Mouse (Mus musculus) adrenal gland, postnatal 14 days (tissue): ENCODE measurements around the gene Olfr605. TPM values are rescaled to one million over a fixed set of nuclear protein-coding genes. Genes with fewer than 3 reads are reported as not detected.
"Not testable (repeated sequence)": the region's sequence is repeated elsewhere in the genome, so short reads cannot be mapped to it uniquely, and the experiment has no call there.

ENCODE experiments used
- DNase-seq: peaks from one replicate; pipeline ENCODE4 v3.0.0; 2021; ENCODE audit warnings: mixed read lengths
- long read RNA-seq, 2 experiments: library from polyadenylated mRNA; stranded (forward); transcript quantifications; one replicate each; pipeline ENCODE4 v2.0.0; 2021
- microRNA-seq, 2 experiments: library from miRNA; unstranded; fragments of <30 nt; microRNA quantifications; one replicate each; pipeline ENCODE4 v1.2.0; 2021
- total RNA-seq: library from RNA; stranded (reverse); gene quantifications from 2 replicates; pipeline ENCODE4 v1.2.3, GENCODE M21; 2021

The Olfr605 gene
- not detected in 2 replicates for total RNA-seq
- long read RNA-seq, experiment 1 = 0 reads
- long read RNA-seq, experiment 2 = 0 reads

- no peak for DNase-seq
Observed at GRCm38 (mm10) chr7:103445339-103445738, at the start of gene Olfr605. Gene Olfr605 (minus strand): TSS chr7:103445439.

GRCm38 (mm10) chr7:103477106-103477505, 31.9 kb upstream of the Olfr605 start:
- DNase-seq = not testable (repeated sequence)

- DNase-seq = no peak
Observed at GRCm38 (mm10) chr7:103469577-103469976, 24.3 kb upstream of the Olfr605 start, which contains the start of gene Olfr608. Gene Olfr608 (plus strand): TSS chr7:103469877.

GRCm38 (mm10) chr7:103460590-103460989, 15.4 kb upstream of the Olfr605 start:
- DNase-seq = no peak

- DNase-seq = no peak
Observed at GRCm38 (mm10) chr7:103448746-103449145, 3.5 kb upstream of the Olfr605 start, which contains the start of gene Olfr606. Gene Olfr606 (plus strand): TSS chr7:103449046.

GRCm38 (mm10) chr7:103414772-103415171, 30.5 kb downstream of the Olfr605 start, which contains the start of gene Usp17lc:
Gene Usp17lc (plus strand): TSS chr7:103415072.
- DNase-seq = not testable (repeated sequence)

- not testable (repeated sequence) for DNase-seq
Observed at GRCm38 (mm10) chr7:103406521-103407055, 38.7 kb downstream of the Olfr605 start.

- no peak for DNase-seq
Observed at GRCm38 (mm10) chr7:103398981-103399380, 46.3 kb downstream of the Olfr605 start.

GRCm38 (mm10) chr7:103397758-103398157, 47.5 kb downstream of the Olfr605 start:
- DNase-seq = no peak

Small RNAs within 50 kb of the gene (microRNA-seq; reads per million reads assigned to microRNA genes)
- gene Gm25774 = 0 reads per million in 2 experiments

Other genes starting within 250 kb of the Olfr605 start
- not detected in 2 replicates for gene Olfr593, start 233.6 kb downstream of the Olfr605 start, total RNA-seq
- gene Olfr594, start 228.4 kb downstream of the Olfr605 start, total RNA-seq = not detected in 2 replicates
- gene Usp17ld, start 192.9 kb downstream of the Olfr605 start, total RNA-seq = not detected in 2 replicates
- not detected in 2 replicates for gene Olfr596, start 139.8 kb downstream of the Olfr605 start, total RNA-seq
- not detected in 2 replicates for gene Olfr597, start 129.1 kb downstream of the Olfr605 start, total RNA-seq
- gene Olfr598, start 121.9 kb downstream of the Olfr605 start, total RNA-seq = not detected in 2 replicates
- gene Olfr599, start 109.5 kb downstream of the Olfr605 start, total RNA-seq = not detected in 2 replicates
- gene Olfr600, start 95.8 kb downstream of the Olfr605 start, total RNA-seq = not detected in 2 replicates
- not detected in 2 replicates for gene Olfr601, start 82.8 kb downstream of the Olfr605 start, total RNA-seq
- not detected in 2 replicates for gene Olfr603, start 59.3 kb downstream of the Olfr605 start, total RNA-seq
- gene Usp17lc, start 30.4 kb downstream of the Olfr605 start, total RNA-seq = not detected in 2 replicates
- not detected in 2 replicates for gene Olfr606, start 3.6 kb upstream of the Olfr605 start, total RNA-seq
- not detected in 2 replicates for gene Olfr607, start 18.7 kb upstream of the Olfr605 start, total RNA-seq
- gene Olfr608, start 24.4 kb upstream of the Olfr605 start, total RNA-seq = not detected in 2 replicates
- gene Olfr609, start 52.6 kb upstream of the Olfr605 start, total RNA-seq = not detected in 2 replicates
- not detected in 2 replicates for gene Olfr610, start 66.7 kb upstream of the Olfr605 start, total RNA-seq
- gene Olfr611, start 75.4 kb upstream of the Olfr605 start, total RNA-seq = not detected in 2 replicates
- gene Olfr612, start 97.3 kb upstream of the Olfr605 start, total RNA-seq = not detected in 2 replicates
- gene Olfr613, start 102.6 kb upstream of the Olfr605 start, total RNA-seq = not detected in 2 replicates
- gene Olfr615, start 110.6 kb upstream of the Olfr605 start, total RNA-seq = not detected in 2 replicates
- gene Olfr616, start 123.7 kb upstream of the Olfr605 start, total RNA-seq = not detected in 2 replicates
- gene Olfr617, start 127.6 kb upstream of the Olfr605 start, total RNA-seq = not detected in 2 replicates
- gene Olfr618, start 144.7 kb upstream of the Olfr605 start, total RNA-seq = not detected in 2 replicates
- gene Olfr619, start 155.1 kb upstream of the Olfr605 start, total RNA-seq = not detected in 2 replicates
- not detected in 2 replicates for gene Olfr620, start 167.1 kb upstream of the Olfr605 start, total RNA-seq
- gene Olfr622, start 197.3 kb upstream of the Olfr605 start, total RNA-seq = not detected in 2 replicates
- not detected in 2 replicates for gene Olfr623, start 218.3 kb upstream of the Olfr605 start, total RNA-seq
- gene Olfr624, start 225.8 kb upstream of the Olfr605 start, total RNA-seq = 0.04 TPM in 1 of 2 replicates, not detected in the other
- not detected in 2 replicates for gene Olfr625-ps1, start 237.3 kb upstream of the Olfr605 start, total RNA-seq